Mouse (Mus musculus) embryonic facial prominence, embryonic 15.5 days (tissue): Measurements from ENCODE around the gene Tsc22d1. TPM values are rescaled to one million over a fixed set of nuclear protein-coding genes. Genes with fewer than 3 reads are reported as not detected.

ENCODE experiments used
- ATAC-seq: fragments of 200-750 bp; cut with Nextera tagmentation; 2 replicates; pipeline ENCODE4 v1.8.0; 2017; ENCODE audit warnings: low read depth, moderate TSS enrichment; ENCODE audit not compliant: insufficient number of reproducible peaks, low FRiP score, low TSS enrichment
- H3K27ac ChIP-seq: fragments of 300-500 bp; sonication (generic); replicated peaks from 2 replicates; pipeline ENCODE4 v1.5.1; 2015; ENCODE audit warnings: mild to moderate bottlenecking, inconsistent platforms
- H3K27me3 ChIP-seq: fragments of 300-500 bp; sonication (generic); 2 replicates; pipeline ENCODE4 v1.6.1; 2015; ENCODE audit warnings: inconsistent platforms
- H3K36me3 ChIP-seq: fragments of 300-500 bp; sonication (generic); 2 replicates; pipeline ENCODE4 v1.6.1; 2015; ENCODE audit warnings: mild to moderate bottlenecking, inconsistent platforms
- H3K4me1 ChIP-seq: fragments of 300-500 bp; sonication (generic); 2 replicates; pipeline ENCODE4 v1.6.1; 2015; ENCODE audit warnings: inconsistent platforms
- H3K4me2 ChIP-seq: fragments of 300-500 bp; sonication (generic); replicated peaks from 2 replicates; pipeline ENCODE4 v1.6.1; 2015; ENCODE audit warnings: mild to moderate bottlenecking, inconsistent platforms
- H3K4me3 ChIP-seq: fragments of 300-500 bp; sonication (generic); replicated peaks from 2 replicates; pipeline ENCODE4 v1.5.1; 2015; ENCODE audit warnings: mild to moderate bottlenecking, inconsistent platforms
- H3K9ac ChIP-seq: fragments of 300-500 bp; sonication (generic); 2 replicates; pipeline ENCODE4 v1.6.1; 2015; ENCODE audit warnings: inconsistent platforms
- H3K9me3 ChIP-seq: fragments of 300-500 bp; sonication (generic); replicated peaks from 2 replicates; pipeline ENCODE4 v1.6.1; 2016; ENCODE audit warnings: inconsistent platforms
- WGBS: fragments of 180-500 bp; shearing (Covaris S2); methylation state at CpG from one replicate; pipeline ENCODE4 v1.1.7; 2015; 5-methylcytosine and 5-hydroxymethylcytosine counted together
- polyA plus RNA-seq: library from polyadenylated mRNA; unstranded; fragments of >200 nt; fragmentation: Nextera tagmentation; extraction: Ambion mirVana; gene quantifications from 2 replicates; pipeline ENCODE4 v1.2.1, GENCODE M21; 2015

The Tsc22d1 gene
- polyA plus RNA-seq, 1 experiment from 2014 or later: 514 TPM

DNA sequence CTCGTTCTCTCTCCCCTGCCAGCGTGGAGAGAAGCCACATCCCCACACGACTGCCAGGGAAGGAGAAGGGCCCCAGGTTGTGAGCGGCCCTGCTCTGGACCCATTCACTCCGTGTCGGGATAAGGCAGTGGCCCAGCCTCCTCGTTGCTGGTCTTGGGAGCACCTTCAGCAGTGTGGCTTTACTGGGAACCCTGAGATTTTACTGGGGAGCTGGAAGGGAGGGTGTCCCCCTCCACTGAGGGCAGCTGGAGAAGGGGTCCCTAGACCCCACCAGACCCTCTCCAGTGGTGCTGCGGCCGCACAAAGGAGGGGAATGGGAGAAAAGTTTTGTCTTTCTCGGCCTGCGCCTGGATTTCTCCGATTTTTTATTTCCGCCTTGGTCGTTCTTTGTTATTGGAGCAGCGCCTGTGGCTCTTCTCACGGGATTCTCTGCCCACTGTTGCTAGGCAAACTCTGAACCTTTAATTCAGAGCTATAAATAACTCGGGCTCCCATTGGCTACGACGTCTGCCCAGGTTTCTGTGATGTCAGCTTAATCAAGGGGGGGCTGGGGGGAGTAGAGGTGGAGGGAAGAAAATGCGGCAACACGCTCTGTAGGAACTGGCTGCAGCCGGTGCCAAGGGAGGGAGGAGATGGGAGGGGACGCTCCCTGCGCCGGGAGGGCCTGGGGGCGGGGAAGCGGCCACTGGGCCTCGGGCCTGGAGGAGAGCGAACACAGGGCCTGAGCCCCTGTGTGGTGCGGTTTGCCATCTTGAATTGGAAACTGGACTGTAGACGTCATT is 90.9 kb downstream of the Tsc22d1 start:
- Histone ChIP-seq H3K27ac (peak overlapping the region; percentile 99), H3K4me1 (peaks cover 20% of the 10 kb centered on the region), H3K36me3 (peaks cover 15% of the 10 kb centered on the region), H3K4me2 (peak overlapping the region; percentile 60), H3K4me3 (peak overlapping the region; percentile 69), H3K9ac (peak overlapping the region; percentile 96), H3K9me3 (no peaks in the 10 kb centered on the region), H3K27me3 (no peaks in the 10 kb centered on the region)
- WGBS: under 1% methylated on average over 30 of the region's 31 CpGs
- peak; percentile 86 for ATAC-seq

GRCm38 (mm10) chr14:76506425-76507205 is 91.9 kb downstream of the Tsc22d1 start:
- Histone ChIP-seq H3K36me3 (peaks cover 15% of the 10 kb centered on the region), H3K27me3 (no peaks in the 10 kb centered on the region), H3K27ac (peak overlapping the region; percentile 99), H3K9ac (peak overlapping the region; percentile 96), H3K4me3 (peak overlapping the region; percentile 69), H3K4me2 (peak overlapping the region; percentile 60), H3K4me1 (peaks cover 20% of the 10 kb centered on the region), H3K9me3 (no peaks in the 10 kb centered on the region)
- no peak for ATAC-seq
- WGBS: 45% methylated on average over 27 of the region's 27 CpGs

GRCm38 (mm10) chr14:76507357-76507756 is 92.6 kb downstream of the Tsc22d1 start:
- WGBS: 90% methylated on average over 7 of the region's 7 CpGs
- peaks cover 15% of the 10 kb centered on the region for H3K36me3 ChIP-seq
- no peak overlapping the region for H3K9ac ChIP-seq
- peak overlapping the region; percentile 60 for H3K4me2 ChIP-seq
- no peaks in the 10 kb centered on the region for H3K27me3 ChIP-seq
- H3K4me3 ChIP-seq: peak overlapping the region; percentile 69; the same call in 1 of the 2 replicates
- peaks cover 20% of the 10 kb centered on the region for H3K4me1 ChIP-seq
- peak overlapping the region; percentile 28; the same call in 1 of the 2 replicates for H3K27ac ChIP-seq
- H3K9me3 ChIP-seq: no peaks in the 10 kb centered on the region
- no peak for ATAC-seq

GRCm38 (mm10) chr14:76507804-76508500 is 93.2 kb downstream of the Tsc22d1 start:
- 78% methylated on average over 9 of the region's 9 CpGs for WGBS

DNA sequence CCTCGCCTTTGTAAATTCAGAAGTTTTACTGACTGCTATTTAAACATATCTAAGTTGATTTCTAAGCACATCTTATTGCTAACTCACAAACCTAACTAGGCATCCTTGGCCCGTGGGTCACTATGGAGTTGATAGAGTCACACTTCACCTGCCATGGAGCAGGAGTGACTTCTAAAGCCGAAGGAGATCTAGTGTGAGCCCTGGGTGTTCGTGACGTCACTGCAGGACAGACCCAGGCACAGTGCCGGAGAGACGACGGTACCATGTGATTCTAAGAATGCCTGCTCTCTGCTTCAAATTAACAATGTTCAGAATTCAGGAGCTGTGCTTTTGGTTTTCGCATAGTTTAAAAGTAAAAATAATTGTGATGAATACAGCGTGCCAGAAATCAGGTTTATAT is 93.9 kb downstream of the Tsc22d1 start:
- WGBS: 62% methylated on average over 10 of the region's 10 CpGs
- H3K27ac ChIP-seq: no peak overlapping the region
- H3K36me3 ChIP-seq: peaks cover 15% of the 10 kb centered on the region
- H3K4me2 ChIP-seq: no peak overlapping the region
- H3K9me3 ChIP-seq: no peaks in the 10 kb centered on the region
- no peaks in the 10 kb centered on the region for H3K27me3 ChIP-seq
- H3K4me1 ChIP-seq: peaks cover 26% of the 10 kb centered on the region
- ATAC-seq: no peak
- H3K4me3 ChIP-seq: no peak overlapping the region
- H3K9ac ChIP-seq: no peak overlapping the region

More at GRCm38 (mm10) chr14:76507804-76508500, 93.2 kb downstream of the Tsc22d1 start:
- Histone ChIP-seq H3K4me2 (no peak overlapping the region), H3K27ac (no peak overlapping the region), H3K36me3 (peaks cover 15% of the 10 kb centered on the region), H3K9ac (no peak overlapping the region), H3K4me1 (peaks cover 23% of the 10 kb centered on the region), H3K9me3 (no peaks in the 10 kb centered on the region), H3K27me3 (no peaks in the 10 kb centered on the region), H3K4me3 (0 out of 2 replicates have a peak overlapping the region, but pooled peaks have one; percentile 69)
- ATAC-seq: no peak

- Histone ChIP-seq H3K9ac (no peak overlapping the region), H3K4me3 (no peak overlapping the region), H3K4me2 (no peak overlapping the region), H3K4me1 (peaks cover 19% of the 10 kb centered on the region), H3K27me3 (no peaks in the 10 kb centered on the region), H3K27ac (no peak overlapping the region), H3K9me3 (no peaks in the 10 kb centered on the region), H3K36me3 (peaks cover 8% of the 10 kb centered on the region)
- ATAC-seq: no peak
- 66% methylated on average over 7 of the region's 7 CpGs for WGBS
Observed at GRCm38 (mm10) chr14:76511971-76512370, 97.2 kb downstream of the Tsc22d1 start.

- Histone ChIP-seq H3K4me1 (peaks cover 15% of the 10 kb centered on the region), H3K4me2 (no peak overlapping the region), H3K9ac (no peak overlapping the region), H3K36me3 (no peaks in the 10 kb centered on the region), H3K27me3 (no peaks in the 10 kb centered on the region), H3K9me3 (no peaks in the 10 kb centered on the region), H3K27ac (0 out of 2 replicates have a peak overlapping the region, but pooled peaks have one; percentile 6), H3K4me3 (no peak overlapping the region)
- ATAC-seq: no peak
- 24% methylated on average over 11 of the region's 11 CpGs for WGBS
Observed at GRCm38 (mm10) chr14:76513395-76514049, 98.8 kb downstream of the Tsc22d1 start.

DNA sequence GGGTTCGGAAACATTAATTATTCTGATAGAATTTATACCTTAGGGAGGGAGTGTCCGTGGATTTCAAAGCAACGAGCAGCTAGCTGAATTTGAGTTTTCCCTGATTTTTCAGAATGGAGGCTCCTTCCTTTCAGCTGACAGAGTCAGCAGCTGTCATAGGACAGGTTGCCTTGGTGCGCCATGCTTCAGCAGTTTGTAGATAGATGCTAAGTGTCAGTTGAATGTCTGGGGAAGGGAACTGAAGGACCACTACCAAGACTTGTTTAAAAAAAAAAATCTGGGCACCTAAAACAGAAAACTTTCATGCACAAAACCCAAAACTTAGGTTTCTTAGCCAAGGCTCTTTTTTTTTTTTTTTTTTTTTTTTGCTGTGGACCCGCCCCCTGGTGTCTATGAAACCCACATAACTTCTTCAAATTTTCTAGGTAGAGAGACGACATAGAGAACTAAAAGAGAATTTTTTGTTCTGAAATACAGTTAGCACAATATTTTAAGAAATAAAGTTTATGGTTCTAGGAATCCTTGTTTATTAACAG is 99.4 kb downstream of the Tsc22d1 start:
- Histone ChIP-seq H3K4me1 (peaks cover 15% of the 10 kb centered on the region), H3K27ac (no peak overlapping the region), H3K9ac (no peak overlapping the region), H3K4me3 (no peak overlapping the region), H3K27me3 (no peaks in the 10 kb centered on the region), H3K9me3 (no peaks in the 10 kb centered on the region), H3K4me2 (no peak overlapping the region), H3K36me3 (no peaks in the 10 kb centered on the region)
- no peak for ATAC-seq
- 33% methylated on average over 6 of the region's 6 CpGs for WGBS

DNA sequence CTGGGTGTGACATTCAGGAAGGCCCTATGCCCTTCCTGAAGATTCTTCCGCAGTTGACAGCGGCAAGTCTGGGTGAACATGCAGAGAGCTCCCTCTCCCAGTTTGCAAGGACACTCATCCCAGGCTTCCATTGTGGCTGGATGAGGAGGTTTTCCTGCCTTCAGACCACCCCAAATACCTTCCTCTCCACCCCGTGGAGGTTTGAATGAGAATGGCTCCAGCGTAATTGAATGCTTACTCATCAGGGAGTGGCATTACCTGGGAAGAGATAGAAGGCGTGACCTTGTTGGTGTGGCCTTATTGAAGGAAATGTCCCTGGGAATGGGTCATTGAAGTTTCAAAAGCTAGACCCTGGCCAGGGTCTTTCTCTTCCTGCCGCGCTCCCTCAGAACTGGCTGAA is 100.9 kb downstream of the Tsc22d1 start:
- no peak overlapping the region for H3K4me3 ChIP-seq
- no peak for ATAC-seq
- H3K36me3 ChIP-seq: no peaks in the 10 kb centered on the region
- H3K4me2 ChIP-seq: no peak overlapping the region
- peaks cover 15% of the 10 kb centered on the region for H3K4me1 ChIP-seq
- H3K27ac ChIP-seq: no peak overlapping the region
- no peaks in the 10 kb centered on the region for H3K9me3 ChIP-seq
- WGBS: 66% methylated on average over 7 of the region's 7 CpGs
- no peak overlapping the region for H3K9ac ChIP-seq
- H3K27me3 ChIP-seq: no peaks in the 10 kb centered on the region

GRCm38 (mm10) chr14:76518217-76518616 is 103.5 kb downstream of the Tsc22d1 start:
- Histone ChIP-seq H3K9me3 (no peaks in the 10 kb centered on the region), H3K27me3 (no peaks in the 10 kb centered on the region), H3K4me3 (no peak overlapping the region), H3K4me2 (no peak overlapping the region), H3K4me1 (peaks cover 9% of the 10 kb centered on the region), H3K27ac (no peak overlapping the region), H3K36me3 (no peaks in the 10 kb centered on the region), H3K9ac (no peak overlapping the region)
- WGBS: 88% methylated on average over 5 of the region's 5 CpGs
- no peak for ATAC-seq
